Mouse (Mus musculus): ENCODE results near the gene Ttc29. TPM values are rescaled to one million over a fixed set of nuclear protein-coding genes. Genes with fewer than 3 reads are reported as not detected.
A peak's percentile ranks its signal among the peaks of the same experiment; 100 is the strongest.

Ttc29 gene
- not detected for total RNA-seq (2022)

- no peak for DNase-seq (ENCODE audit: low spot score)
These were observed at the start of gene Ttc29 for GRCm38 (mm10) chr8:78213074-78213473. Ttc29 (plus strand) TSS chr8:78213297.

- no peak for DNase-seq (ENCODE audit: low spot score)
These were observed 41.7 kb upstream of the Ttc29 start for GRCm38 (mm10) chr8:78171351-78171750.

GRCm38 (mm10) chr8:78182654-78183053 is 30.4 kb upstream of the Ttc29 start:
- no peak for DNase-seq (ENCODE audit: low spot score)

GRCm38 (mm10) chr8:78183414-78183813 is 29.7 kb upstream of the Ttc29 start:
- DNase-seq (ENCODE audit: low spot score), result no peak

DNA sequence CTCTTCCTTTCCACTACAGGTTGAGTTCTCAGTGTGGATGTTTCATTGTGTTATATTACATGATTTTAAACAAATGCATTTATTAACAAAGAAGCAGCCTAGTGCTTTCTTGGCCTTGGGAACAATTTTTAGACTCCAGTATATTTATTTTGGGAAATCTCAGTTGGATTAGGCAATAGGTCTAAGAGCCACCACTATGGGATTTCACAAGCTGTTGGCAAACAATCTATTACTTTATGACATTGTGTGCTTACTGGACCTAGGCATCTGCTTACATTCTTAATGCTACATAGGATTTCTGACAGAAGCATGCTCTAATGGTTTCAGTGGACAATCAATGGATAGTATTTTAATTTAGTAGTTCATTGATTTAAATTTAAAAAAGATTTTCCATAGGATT is 26.0 kb upstream of the Ttc29 start:
- DNase-seq (ENCODE audit: low spot score), result no peak

GRCm38 (mm10) chr8:78204229-78204628 is 8.9 kb upstream of the Ttc29 start:
- DNase-seq (ENCODE audit: low spot score), result no peak

DNA sequence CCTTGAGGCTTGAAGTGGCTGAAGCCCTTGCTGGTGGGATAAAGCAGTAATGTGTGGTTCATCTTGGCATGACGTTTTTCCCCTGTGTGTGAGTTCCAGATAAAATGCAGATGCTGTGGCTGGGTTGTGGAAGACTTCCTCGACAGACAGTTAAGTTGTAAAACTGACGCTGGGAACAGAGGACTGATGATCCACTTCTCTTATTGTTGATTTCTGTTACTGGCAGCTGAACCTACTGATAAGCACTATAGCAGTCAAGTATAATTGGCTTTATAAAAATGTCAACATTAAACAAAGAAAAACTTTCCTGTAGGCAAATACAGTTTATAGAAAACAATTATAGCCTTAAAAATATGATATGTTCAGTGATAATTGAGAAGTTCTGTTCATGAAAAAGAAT is 2.7 kb upstream of the Ttc29 start:
- DNase-seq (ENCODE audit: low spot score), result no peak

GRCm38 (mm10) chr8:78214645-78215044 is 1.5 kb downstream of the Ttc29 start:
- DNase-seq (ENCODE audit: low spot score), result no peak

- DNase-seq (ENCODE audit: low spot score), result no peak
These were observed 13.0 kb downstream of the Ttc29 start for GRCm38 (mm10) chr8:78226087-78226486.

GRCm38 (mm10) chr8:78230721-78231120 is 17.6 kb downstream of the Ttc29 start:
- DNase-seq (ENCODE audit: low spot score), result no peak

DNA sequence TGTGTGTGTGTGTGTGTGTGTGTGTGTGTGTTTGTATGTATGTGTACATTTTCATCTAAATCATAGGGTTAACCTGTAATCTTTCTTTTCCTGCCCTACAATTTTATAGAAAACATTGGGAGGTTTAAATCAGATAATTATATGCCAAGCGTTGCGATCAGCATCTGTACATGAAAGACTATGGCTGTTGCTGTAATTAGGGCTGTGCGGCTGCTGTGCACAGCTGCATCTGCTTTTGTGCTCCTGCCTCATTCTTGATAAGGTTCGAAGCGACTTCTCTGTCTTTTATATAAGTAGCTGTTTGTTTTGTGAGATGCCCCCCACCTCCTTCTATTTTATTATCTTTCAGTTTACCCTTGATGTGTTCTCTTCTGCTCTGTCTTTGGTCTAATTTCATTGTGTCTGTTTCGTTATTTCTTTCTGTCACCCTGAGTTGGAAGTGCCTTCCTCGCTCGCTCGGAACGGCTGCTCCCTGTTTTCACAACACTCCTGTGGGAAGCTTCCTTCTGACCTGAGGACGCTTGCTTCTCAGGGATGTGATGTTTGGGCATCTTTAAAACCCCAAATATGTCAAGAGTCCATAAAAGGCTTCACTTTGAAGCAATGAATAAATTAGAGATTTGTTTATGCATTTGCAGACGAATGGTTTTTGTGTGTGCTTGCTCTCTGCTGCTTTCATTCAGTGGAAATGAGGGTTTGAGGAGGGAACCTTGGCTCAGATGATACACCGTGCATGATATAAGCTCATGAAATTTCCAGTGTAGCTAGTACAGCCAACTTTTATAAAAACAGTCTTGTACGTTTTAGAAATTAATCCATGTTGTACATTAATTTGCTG is 20.0 kb downstream of the Ttc29 start:
- DNase-seq (ENCODE audit: low spot score), result no peak

DNA sequence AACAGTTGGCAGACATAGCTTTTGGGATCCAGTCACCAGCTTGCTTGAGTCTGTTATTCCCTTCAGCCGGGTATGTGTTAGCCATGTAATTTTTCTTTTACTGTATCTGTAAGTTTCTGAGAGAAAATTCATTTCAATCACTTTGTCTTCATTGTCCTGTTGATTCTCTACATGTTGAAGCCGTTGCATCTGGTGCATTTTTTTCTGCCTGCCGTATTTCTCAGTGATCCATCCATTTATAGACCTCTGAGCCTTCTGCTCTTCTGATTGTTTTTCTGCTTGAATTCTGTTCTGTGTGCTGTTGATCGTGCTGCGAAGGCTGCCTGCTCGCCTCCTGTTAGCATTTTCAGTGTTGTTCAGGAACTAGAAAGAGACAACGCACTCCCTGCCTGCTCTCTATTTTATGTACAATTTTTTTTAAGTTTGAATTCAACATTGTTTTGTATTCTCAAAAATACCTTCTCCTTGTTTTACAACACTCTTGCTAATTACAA is 20.7 kb downstream of the Ttc29 start:
- DNase-seq (ENCODE audit: low spot score), result no peak

DNA sequence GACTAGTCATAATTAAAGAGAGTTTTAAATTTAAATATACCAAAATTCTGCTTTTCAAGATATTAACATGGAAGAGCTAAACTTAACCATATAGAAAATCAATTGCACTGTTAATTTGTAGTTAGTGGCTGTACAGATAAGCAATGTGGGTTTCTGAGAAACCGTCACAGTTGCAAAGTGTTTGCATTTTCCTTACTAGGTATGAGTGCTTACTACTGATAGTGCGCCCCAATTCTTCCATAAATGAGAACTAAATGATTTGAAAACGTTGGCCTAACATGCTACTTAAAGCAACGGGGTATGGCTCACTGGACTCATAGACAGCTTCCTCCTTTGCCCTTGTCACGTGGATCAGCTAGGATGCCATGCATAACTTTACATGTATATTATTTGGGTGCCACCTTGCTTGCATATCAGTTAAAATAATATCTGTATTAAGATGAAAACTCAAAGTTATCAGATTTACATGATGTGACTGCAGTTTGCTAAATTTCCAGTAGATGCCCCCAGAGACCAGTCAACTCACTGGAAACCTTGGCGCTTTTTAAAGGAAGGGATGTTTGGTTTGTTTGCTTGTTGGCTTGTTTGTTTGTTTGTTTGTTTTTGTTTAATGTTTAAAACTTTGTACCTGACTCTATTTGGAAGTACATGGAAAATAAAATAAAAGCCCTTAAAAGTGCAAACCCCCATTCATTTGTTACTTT is 25.0 kb downstream of the Ttc29 start:
- peak; percentile 12 for DNase-seq (ENCODE audit: low spot score)

- DNase-seq (ENCODE audit: low spot score), result no peak
These were observed 38.0 kb downstream of the Ttc29 start for GRCm38 (mm10) chr8:78251115-78251514.

DNA sequence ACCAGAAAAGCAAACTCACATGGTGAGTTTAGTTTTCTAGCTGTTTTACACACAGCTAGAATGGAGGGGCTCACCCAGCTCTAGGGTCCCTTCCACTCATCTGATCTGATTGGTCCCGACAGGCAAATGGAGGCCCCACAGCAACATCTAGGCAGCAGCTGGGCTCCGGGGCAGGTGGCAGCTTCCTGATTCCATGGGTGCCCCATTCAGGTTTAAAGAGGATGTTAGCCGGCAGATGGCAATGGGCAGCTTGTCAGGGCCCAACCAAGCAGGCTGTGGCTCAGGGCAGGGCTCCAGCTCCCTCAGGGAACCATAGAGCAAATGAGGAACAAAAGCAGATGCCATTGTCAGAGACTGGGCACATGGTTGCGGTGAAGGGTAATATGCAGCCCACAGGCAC is 41.3 kb downstream of the Ttc29 start:
- no peak for DNase-seq (ENCODE audit: low spot score)

DNA sequence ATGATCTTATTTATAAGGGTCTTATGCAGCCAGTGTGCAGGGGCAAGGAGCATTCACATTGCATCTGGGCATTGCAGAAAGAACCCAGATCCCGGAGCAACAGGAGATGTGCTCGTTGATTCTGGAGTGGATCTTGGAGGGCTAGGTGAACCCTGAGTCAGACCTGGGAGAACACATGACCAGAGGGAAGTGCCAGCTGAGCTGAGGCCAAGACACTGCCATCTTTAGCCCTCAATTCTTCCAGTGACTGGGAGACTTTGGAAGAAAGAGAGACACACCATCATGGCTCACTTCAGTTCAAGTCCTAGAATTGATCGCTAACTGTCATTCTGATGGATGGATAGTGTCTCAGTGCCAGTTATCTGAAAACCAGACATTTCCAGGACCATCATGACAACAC is 41.9 kb downstream of the Ttc29 start:
- DNase-seq (ENCODE audit: low spot score), result no peak

DNA sequence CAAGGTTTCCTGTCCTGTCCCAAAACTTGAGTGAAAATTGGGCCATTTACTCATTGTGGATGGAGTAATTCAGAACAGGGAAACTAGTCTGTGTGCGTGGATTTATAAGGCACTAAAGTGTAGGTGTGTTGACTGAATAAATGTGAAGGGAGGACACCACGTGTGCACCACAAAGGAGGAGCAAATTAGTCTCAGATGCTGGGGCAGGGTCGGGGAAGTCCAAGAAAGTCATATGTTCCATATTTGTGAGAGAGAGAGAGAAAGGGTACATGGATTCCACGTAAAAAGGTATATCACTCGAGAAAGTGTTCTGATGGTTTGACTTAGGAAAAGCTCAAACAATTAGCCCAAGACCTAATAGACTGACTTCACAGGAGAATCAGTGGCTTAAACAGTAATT is 52.4 kb downstream of the Ttc29 start:
- DNase-seq (ENCODE audit: low spot score), result no peak

- DNase-seq (ENCODE audit: low spot score), result no peak
These were observed 53.1 kb downstream of the Ttc29 start for GRCm38 (mm10) chr8:78266231-78266630.

- DNase-seq (ENCODE audit: low spot score), result no peak
These were observed 54.9 kb downstream of the Ttc29 start for GRCm38 (mm10) chr8:78267894-78268411.

DNA sequence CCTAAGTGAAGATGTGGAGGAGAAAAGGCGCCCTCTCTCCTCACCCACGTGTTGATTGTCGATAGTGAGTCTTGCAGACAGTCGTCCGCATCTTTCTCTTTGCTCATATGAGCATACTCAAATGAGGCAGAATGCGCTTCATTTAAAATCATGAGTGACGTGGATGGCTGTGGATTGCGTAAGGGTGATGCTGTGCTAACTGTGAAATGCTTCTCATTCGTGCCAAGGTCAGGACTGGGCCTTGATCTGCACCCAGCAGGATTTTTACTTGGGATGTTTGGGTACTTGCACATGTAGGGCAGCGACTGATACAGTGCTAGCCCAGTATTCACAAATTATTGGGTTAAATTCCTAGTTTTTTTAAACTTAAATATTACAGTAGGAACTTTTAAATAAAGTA is 56.2 kb downstream of the Ttc29 start:
- no peak for DNase-seq (ENCODE audit: low spot score)

DNA sequence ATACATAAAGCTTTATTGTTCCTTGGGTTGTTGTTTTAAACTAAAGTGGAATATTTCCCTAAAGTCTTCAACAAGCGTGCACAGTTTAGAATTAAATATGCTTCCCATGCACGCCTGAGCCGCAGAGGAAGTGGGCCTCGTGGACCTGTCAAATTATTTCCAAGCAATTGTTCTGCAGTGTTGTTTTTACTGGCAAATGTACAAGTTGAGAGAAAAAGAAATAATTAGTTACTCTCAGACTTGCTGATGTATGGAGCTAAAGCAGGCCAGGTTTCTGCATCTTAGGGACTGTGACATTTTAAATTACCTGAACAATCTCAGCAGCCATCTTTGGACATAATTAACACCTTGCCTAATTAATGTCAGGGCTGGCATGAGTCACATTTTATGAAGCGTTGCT is 58.3 kb downstream of the Ttc29 start:
- DNase-seq (ENCODE audit: low spot score), result no peak

GRCm38 (mm10) chr8:78276120-78276519 is 63.0 kb downstream of the Ttc29 start:
- no peak for DNase-seq (ENCODE audit: low spot score)

DNA sequence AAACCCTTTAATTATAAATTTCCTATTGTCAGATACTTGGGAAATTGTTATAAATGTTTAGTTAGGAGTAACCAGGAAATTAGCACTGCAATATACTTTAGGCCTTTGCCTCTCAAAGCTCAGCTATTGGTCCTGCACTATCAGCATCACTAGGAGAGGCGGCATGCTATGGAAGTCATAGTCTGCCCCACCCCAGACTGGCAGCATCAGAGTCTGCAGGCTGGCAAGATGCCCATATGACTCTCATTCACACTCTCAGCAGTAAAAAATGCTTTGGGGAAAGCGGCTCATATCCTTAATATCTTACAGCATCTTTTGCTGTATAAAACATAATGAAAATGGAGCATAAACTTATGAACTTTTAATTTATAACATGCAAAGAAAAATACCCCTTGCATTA is 64.3 kb downstream of the Ttc29 start:
- no peak for DNase-seq (ENCODE audit: low spot score)

Measured in heart, adult 8-10 months (tissue).